Mouse (Mus musculus): ENCODE data around the gene Sema3f. TPM values are rescaled to one million over a fixed set of nuclear protein-coding genes. Genes with fewer than 3 reads are reported as not detected.

Sema3f gene
- total RNA-seq (2023), result not detected

DNA sequence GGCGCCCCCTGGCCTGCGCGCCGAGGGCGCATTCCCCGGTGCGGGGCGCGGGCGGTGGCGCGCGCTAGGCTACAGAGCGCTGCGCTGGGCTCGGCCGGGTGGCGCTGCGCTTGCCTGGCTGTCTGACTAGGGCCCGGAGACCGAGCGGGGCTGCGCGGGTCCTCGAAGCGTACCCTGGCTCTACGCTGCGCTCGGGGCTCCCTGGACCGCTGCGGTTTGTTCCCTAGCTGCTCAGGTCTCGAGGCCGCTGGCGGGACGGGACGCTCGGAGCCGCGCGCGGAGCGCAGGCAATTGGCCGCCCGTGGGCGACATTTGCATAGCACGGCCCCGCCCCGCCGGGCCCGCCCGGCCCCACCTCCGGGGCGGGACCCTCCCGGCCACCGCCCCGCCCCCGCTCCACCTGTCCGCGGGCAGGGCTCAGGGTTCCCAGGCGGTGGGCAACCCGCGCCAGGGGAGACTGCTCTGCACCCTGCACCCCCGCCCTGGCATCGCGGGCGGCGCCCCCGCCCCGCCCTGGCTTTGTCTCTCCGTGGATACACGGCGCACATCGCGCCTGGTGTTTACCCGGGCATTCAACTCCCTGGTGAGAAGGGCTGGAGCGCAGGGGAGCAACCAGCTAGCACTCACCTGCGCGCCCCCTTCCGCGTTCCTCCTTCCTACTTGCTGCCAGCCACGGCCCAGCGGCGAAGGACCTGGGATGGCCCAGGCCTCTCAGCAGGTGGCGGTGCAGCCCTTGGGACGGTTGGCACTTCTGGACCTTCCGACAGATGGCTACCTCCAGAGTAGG lies at the start of gene Sema3f:
Gene Sema3f (minus strand): TSS at position 779 of the 787 bp plus-strand sequence.

DNA sequence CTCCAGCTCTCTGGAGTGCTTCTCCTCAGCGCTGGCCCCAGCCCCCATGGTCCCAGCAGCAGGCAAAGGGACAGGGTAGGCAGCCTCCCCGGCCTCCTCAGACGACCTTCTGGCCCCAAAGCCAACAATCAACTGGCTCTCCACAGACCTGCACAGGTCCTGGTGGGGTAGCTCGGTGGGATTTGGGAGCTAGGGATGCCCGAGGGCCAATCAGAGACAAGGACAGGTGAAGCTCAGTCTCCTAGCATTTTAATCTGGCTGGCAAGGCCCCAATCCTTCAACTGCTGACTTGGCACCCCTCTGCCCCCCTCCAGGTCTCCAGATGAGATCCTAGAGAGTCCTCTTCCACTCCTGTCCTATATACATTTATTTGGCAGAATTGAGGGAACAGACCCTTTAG lies 30.8 kb downstream of the Sema3f start, which contains the start of gene Gnat1:
Gene Gnat1 (minus strand): TSS at position 212 of the 400 bp plus-strand sequence.

DNA sequence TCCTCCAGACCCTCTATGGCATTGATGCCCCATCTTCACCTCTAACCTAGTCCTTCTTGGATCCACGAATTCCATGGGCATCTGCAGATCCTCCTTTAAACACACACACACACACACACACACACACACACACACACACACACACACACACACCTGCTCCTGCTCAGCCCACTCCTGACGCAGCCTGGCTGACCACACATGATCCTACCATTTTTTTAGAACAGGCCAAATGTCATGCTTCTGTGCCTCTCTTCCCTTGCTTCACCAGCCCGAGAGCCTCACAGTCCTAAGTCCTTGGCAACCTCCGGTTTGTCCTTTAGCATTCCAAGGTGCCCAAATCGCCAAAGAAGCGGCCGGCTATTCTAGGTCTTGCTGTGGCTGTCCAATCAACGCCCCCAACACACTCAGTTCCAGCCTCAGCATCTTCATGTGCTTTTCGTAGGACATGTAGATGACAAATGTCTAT lies 40.8 kb downstream of the Sema3f start, which contains the start of gene Slc38a3:
Gene Slc38a3 (minus strand): TSS at position 51 of the 466 bp plus-strand sequence.

DNA sequence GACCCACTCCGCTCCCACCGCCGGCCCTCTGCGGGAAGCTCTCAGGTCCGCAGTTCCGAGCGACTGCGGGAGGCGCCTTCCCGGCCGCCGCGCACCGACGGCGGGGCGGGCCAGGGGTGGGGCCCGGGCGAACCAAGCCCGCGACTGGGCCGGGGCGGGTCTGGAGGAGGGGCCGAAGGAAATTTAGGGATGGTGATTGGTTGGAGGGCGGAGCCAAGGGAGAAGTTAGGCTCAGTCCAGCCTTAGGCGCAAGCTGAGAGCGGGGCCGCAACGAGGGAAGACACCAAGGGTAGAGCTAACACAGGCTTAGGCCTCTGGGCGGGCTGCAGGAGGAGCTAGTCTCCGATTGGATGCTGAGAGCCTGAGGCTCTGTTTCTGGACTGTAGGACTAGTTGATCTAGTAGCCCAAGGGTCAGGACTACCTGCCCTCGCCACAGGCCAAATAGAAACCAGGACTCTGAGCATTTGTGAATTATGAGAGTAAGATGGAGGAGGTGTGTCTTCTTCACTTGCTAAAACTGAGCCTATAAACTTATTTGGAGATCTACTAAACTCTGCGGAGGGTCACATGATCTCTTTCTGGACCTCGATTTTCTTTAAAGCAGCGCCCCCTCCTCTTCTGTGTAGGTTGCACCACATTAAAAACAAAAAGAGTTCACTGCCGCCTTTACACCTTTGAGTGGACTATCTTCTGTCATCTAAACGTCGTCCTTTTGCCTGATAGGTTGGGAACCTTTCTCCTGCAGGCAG lies 74.8 kb downstream of the Sema3f start, which contains the start of gene Gnai2:
Gene Gnai2 (minus strand): TSS at position 89 of the 750 bp plus-strand sequence.

Other genes with a start within 250 kb of the Sema3f start
- gene Tmem115, start 176.5 kb downstream of the Sema3f start, total RNA-seq (2023), result 10 to 100 TPM; 22.2 to 24.0 TPM
- gene Cyb561d2, start 168.3 kb downstream of the Sema3f start, total RNA-seq (2023), result 1 to 10 TPM; 8.4 to 9.2 TPM
- 10 to 100 TPM; 12.0 to 15.1 TPM for gene Nprl2, start 168.2 kb downstream of the Sema3f start, total RNA-seq (2023)
- not detected for gene Zmynd10, start 163.2 kb downstream of the Sema3f start, total RNA-seq (2023)
- gene Rassf1, start 158.9 kb downstream of the Sema3f start, total RNA-seq (2023), result 100 to 1,000 TPM; 122 to 127 TPM
- 10 to 100 TPM; 16.1 to 17.9 TPM for gene Tusc2, start 147.2 kb downstream of the Sema3f start, total RNA-seq (2023)
- 1 to 10 TPM; 3.8 to 6.2 TPM for gene Hyal2, start 142.5 kb downstream of the Sema3f start, total RNA-seq (2023)
- gene Hyal1, start 133.5 kb downstream of the Sema3f start, total RNA-seq (2023), result 1 to 10 TPM; 2.4 to 3.7 TPM
- gene Naa80, start 131.6 kb downstream of the Sema3f start, total RNA-seq (2023), result 10 to 100 TPM; 10.3 to 14.2 TPM
- 1 to 10 TPM in 1 of 2 experiments, under 1 TPM in 1; 0.50 to 1.4 TPM for gene Hyal3, start 129.7 kb downstream of the Sema3f start, total RNA-seq (2023)
- gene Ifrd2, start 122.8 kb downstream of the Sema3f start, total RNA-seq (2023), result 10 to 100 TPM; 14.7 to 15.1 TPM
- not detected for gene Sema3b, start 101.2 kb downstream of the Sema3f start, total RNA-seq (2023)
- 100 to 1,000 TPM; 852 to 878 TPM for gene Gnai2, start 75.1 kb downstream of the Sema3f start, total RNA-seq (2023)
- gene Slc38a3, start 40.9 kb downstream of the Sema3f start, total RNA-seq (2023), result not detected
- gene Gnat1, start 30.8 kb downstream of the Sema3f start, total RNA-seq (2023), result not detected
- gene Rbm5, start 60.5 kb upstream of the Sema3f start, total RNA-seq (2023), result 100 to 1,000 TPM; 190 to 208 TPM
- 100 to 1,000 TPM in 1 of 2 experiments, 10 to 100 TPM in 1; 77.0 to 109 TPM for gene Rbm6, start 162.8 kb upstream of the Sema3f start, total RNA-seq (2023)
- gene Mon1a, start 177.7 kb upstream of the Sema3f start, total RNA-seq (2023), result 10 to 100 TPM; 14.9 to 15.2 TPM
- gene Mst1r, start 196.4 kb upstream of the Sema3f start, total RNA-seq (2023), result 1 to 10 TPM; 2.7 to 6.2 TPM
- not detected for gene Actl11, start 218.0 kb upstream of the Sema3f start, total RNA-seq (2023)
- gene Camkv, start 225.2 kb upstream of the Sema3f start, total RNA-seq (2023), result not detected
- gene Traip, start 239.7 kb upstream of the Sema3f start, total RNA-seq (2023), result 1 to 10 TPM in 1 of 2 experiments, under 1 TPM in 1; 0.81 to 2.0 TPM

All from monocyte, adult 59 days (primary cell).